Mouse (Mus musculus): ENCODE measurements around the gene Spn.
"Not testable (repeated sequence)": the region's sequence is repeated elsewhere in the genome, so short reads cannot be mapped to it uniquely, and the experiment has no call there.

Spn gene

GRCm38 (mm10) chr7:127137262-127138017, at the start of gene Spn:
Gene Spn, minus strand, starts transcription at chr7:127137823.
- DNase-seq (ENCODE audit: extremely low read depth, low read depth, low spot score) = no peak

GRCm38 (mm10) chr7:127187351-127187750, 49.7 kb upstream of the Spn start:
- DNase-seq (ENCODE audit: extremely low read depth, low read depth, low spot score) = no peak

- no peak for DNase-seq (ENCODE audit: extremely low read depth, low read depth, low spot score)
Measured at GRCm38 (mm10) chr7:127185601-127186000, 48.0 kb upstream of the Spn start.

GRCm38 (mm10) chr7:127184720-127185119, 47.1 kb upstream of the Spn start:
- no peak for DNase-seq (ENCODE audit: extremely low read depth, low read depth, low spot score)

- DNase-seq (ENCODE audit: extremely low read depth, low read depth, low spot score) = no peak
Measured at GRCm38 (mm10) chr7:127183828-127184227, 46.2 kb upstream of the Spn start.

- no peak for DNase-seq (ENCODE audit: extremely low read depth, low read depth, low spot score)
Measured at GRCm38 (mm10) chr7:127183345-127183744, 45.7 kb upstream of the Spn start.

GRCm38 (mm10) chr7:127181724-127182123, 44.1 kb upstream of the Spn start:
- not testable (repeated sequence) for DNase-seq (ENCODE audit: extremely low read depth, low read depth, low spot score)

- DNase-seq (ENCODE audit: extremely low read depth, low read depth, low spot score) = no peak
Measured at GRCm38 (mm10) chr7:127180783-127181182, 43.2 kb upstream of the Spn start.

GRCm38 (mm10) chr7:127176937-127177336, 39.3 kb upstream of the Spn start:
- DNase-seq (ENCODE audit: extremely low read depth, low read depth, low spot score) = no peak

- DNase-seq (ENCODE audit: extremely low read depth, low read depth, low spot score) = no peak
Measured at GRCm38 (mm10) chr7:127166501-127166900, 28.9 kb upstream of the Spn start.

- no peak for DNase-seq (ENCODE audit: extremely low read depth, low read depth, low spot score)
Measured at GRCm38 (mm10) chr7:127165607-127166493, 28.2 kb upstream of the Spn start.

- DNase-seq (ENCODE audit: extremely low read depth, low read depth, low spot score) = no peak
Measured at GRCm38 (mm10) chr7:127164002-127164401, 26.4 kb upstream of the Spn start.

- DNase-seq (ENCODE audit: extremely low read depth, low read depth, low spot score) = no peak
Measured at GRCm38 (mm10) chr7:127162546-127162945, 24.9 kb upstream of the Spn start.

GRCm38 (mm10) chr7:127157548-127157947, 19.9 kb upstream of the Spn start:
- DNase-seq (ENCODE audit: extremely low read depth, low read depth, low spot score) = no peak

GRCm38 (mm10) chr7:127153477-127153876, 15.9 kb upstream of the Spn start:
- no peak for DNase-seq (ENCODE audit: extremely low read depth, low read depth, low spot score)

- no peak for DNase-seq (ENCODE audit: extremely low read depth, low read depth, low spot score)
Measured at GRCm38 (mm10) chr7:127152464-127152863, 14.8 kb upstream of the Spn start.

GRCm38 (mm10) chr7:127147901-127148300, 10.3 kb upstream of the Spn start:
- DNase-seq (ENCODE audit: extremely low read depth, low read depth, low spot score) = no peak

- DNase-seq (ENCODE audit: extremely low read depth, low read depth, low spot score) = no peak
Measured at GRCm38 (mm10) chr7:127146267-127146603, 8.6 kb upstream of the Spn start.

- no peak for DNase-seq (ENCODE audit: extremely low read depth, low read depth, low spot score)
Measured at GRCm38 (mm10) chr7:127145387-127146266, 8.0 kb upstream of the Spn start.

- DNase-seq (ENCODE audit: extremely low read depth, low read depth, low spot score) = no peak
Measured at GRCm38 (mm10) chr7:127144412-127144811, 6.8 kb upstream of the Spn start.

GRCm38 (mm10) chr7:127142666-127143065, 5.0 kb upstream of the Spn start:
- DNase-seq (ENCODE audit: extremely low read depth, low read depth, low spot score) = no peak

All from fat pad, adult 2 months (tissue).